Mouse (Mus musculus) kidney, adult 2 months (tissue): ENCODE results near the gene Csgalnact2. TPM values are rescaled to one million over a fixed set of nuclear protein-coding genes. Genes with fewer than 3 reads are reported as not detected.
A peak's percentile ranks its signal among the peaks of the same experiment; 100 is the strongest.

Source experiments
- DNase-seq: peaks from one replicate; pipeline ENCODE4 v3.0.0; 2021
- H3K27ac ChIP-seq: fragments of 200-500 bp; 2 replicates; pipeline ENCODE4 v1.5.1; 2012; ENCODE audit warnings: low read depth, low read length, control low read depth, inconsistent platforms; ENCODE audit not compliant: insufficient read depth
- H3K27me3 ChIP-seq: fragments of 200-500 bp; replicated peaks from 2 replicates; pipeline ENCODE4 v1.6.1; 2012; ENCODE audit warnings: mild to moderate bottlenecking, moderate library complexity, low read length, inconsistent platforms; ENCODE audit not compliant: control insufficient read depth, insufficient read depth
- H3K36me3 ChIP-seq: fragments of 200-500 bp; 2 replicates; pipeline ENCODE4 v1.6.1; 2012; ENCODE audit warnings: mild to moderate bottlenecking, moderate library complexity, low read length, inconsistent platforms; ENCODE audit not compliant: control insufficient read depth, insufficient read depth
- H3K4me1 ChIP-seq: fragments of 200-500 bp; 2 replicates; pipeline ENCODE4 v1.6.1; 2011; ENCODE audit warnings: low read length; ENCODE audit not compliant: control insufficient read depth, insufficient read depth
- H3K4me3 ChIP-seq: fragments of 200-500 bp; 2 replicates; pipeline ENCODE4 v1.5.1; 2011; ENCODE audit warnings: mild to moderate bottlenecking, low read depth, low read length, control low read depth; ENCODE audit not compliant: insufficient read depth
- CTCF ChIP-seq: fragments of 200-500 bp; conservative IDR thresholded peaks from 2 replicates; pipeline ENCODE4 v1.5.1; 2011; ENCODE audit warnings: low read depth, mild to moderate bottlenecking, control low read depth, low read length, moderate library complexity, mixed read lengths; ENCODE audit not compliant: insufficient read depth, insufficient read length
- POLR2A ChIP-seq: fragments of 200-500 bp; IDR thresholded peaks from one replicate; pipeline ENCODE4 v1.6.1; 2011; ENCODE audit warnings: low read depth, low read length, control low read depth
- WGBS: fragments of 180-500 bp; shearing (Covaris S2); methylation state at CpG from one replicate; pipeline ENCODE4 v1.1.7; 2018; 5-methylcytosine and 5-hydroxymethylcytosine counted together
- polyA plus RNA-seq: library from polyadenylated mRNA; depleted of rRNA; stranded (reverse); fragments of >200 nt; gene quantifications from 2 replicates; pipeline ENCODE4 v1.2.3, GENCODE M21; 2012; rRNA removed

The Csgalnact2 gene
- polyA plus RNA-seq, 1 experiment = 4.7 TPM

DNA sequence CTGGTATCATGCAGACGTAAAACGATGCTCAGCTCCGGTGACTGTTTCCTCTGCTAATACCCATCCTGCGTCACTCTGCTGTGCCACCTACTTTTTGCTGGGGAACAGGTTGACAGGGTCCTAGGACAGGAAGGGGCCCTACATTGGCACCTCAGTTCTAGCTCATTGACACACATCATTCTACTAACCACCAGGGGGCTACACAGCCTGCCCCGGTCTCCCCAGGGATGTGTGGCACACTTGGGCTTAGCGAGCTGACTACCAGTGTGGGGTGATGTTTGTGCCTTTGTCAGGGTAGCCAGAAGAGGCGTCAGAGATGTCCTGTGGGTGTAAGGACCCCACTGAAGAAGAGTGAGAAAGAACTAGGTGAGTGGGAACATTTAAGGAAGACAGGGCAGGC lies 71.2 kb downstream of the Csgalnact2 start:
- WGBS = 74% methylated on average over 7 of the region's 7 CpGs
- no peak overlapping the region for H3K27ac ChIP-seq
- H3K4me3 ChIP-seq = no peak overlapping the region
- DNase-seq = no peak
- no peaks in the 10 kb centered on the region for H3K36me3 ChIP-seq
- no peaks in the 10 kb centered on the region for H3K27me3 ChIP-seq
- TF ChIP-seq CTCF (no peak), POLR2A (no peak)
- H3K4me1 ChIP-seq = no peaks in the 10 kb centered on the region

DNA sequence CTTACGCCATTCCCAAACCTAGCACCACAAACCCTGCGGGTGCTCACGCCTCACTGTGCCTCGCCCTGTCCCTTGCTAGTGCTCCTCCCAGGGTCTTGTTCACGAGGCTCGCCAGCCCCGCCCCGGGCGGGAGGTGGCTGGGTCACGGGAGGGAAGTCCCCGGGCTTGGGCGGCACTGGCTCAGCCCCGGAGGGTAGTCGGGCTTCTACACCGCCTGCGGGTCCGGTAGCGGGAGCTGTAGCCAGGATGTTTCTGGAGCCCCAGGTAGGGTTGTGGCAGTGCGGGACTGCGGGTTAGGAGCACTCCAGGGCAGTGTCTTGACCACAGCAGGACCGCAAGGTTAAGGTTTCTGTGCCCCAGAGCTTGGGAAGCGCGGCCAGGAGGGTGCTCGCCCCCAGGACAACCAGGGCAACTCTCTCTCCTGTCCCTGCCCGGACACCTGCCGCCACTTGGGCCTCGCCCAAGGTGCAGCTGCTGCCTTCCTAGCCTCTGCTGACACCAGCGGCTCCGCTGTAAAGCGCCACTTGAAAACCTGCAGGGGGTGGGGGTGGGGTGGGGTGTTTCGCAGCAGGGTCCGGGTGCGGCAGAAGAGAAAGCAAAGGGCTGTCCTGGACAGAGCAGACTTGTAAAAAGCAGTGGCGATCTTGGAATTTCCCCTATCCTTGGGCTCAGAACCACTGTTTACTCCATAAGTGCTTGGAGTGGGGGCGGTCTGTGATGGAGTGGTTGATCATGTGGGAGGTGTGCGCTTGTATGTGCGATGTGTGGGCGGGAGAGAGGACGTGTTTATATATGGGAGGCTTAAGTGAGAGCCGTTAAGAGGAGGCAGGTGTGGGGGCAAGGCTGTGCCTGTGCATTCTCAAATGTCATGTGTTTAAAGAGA lies 72.5 kb downstream of the Csgalnact2 start:
- DNase-seq = peak; percentile 20
- H3K27ac ChIP-seq = no peak overlapping the region
- H3K36me3 ChIP-seq = no peaks in the 10 kb centered on the region
- H3K4me1 ChIP-seq = no peaks in the 10 kb centered on the region
- peak overlapping the region; percentile 49 for H3K4me3 ChIP-seq
- 2% methylated on average over 40 of the region's 40 CpGs for WGBS
- TF ChIP-seq CTCF = no peak
- no peak for TF ChIP-seq POLR2A
- H3K27me3 ChIP-seq = no peaks in the 10 kb centered on the region

DNA sequence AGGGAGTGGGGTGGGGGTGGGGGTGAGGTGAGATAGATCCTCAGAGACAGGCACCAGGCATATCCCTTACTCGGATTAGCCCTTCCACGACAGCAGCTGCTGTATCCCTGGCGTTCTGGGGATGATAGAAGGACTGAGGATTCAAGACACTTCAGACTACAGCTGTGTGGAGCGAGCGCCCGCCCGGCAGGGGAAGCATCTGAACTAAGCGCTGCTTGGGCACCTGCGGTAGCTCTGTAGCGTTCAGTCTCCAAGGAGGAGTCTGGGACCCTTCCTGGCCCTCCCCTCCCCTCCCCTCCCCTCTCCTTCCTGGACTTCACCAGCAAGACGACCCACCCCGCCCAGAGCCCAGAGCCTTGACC lies 73.1 kb downstream of the Csgalnact2 start:
- H3K27me3 ChIP-seq = no peaks in the 10 kb centered on the region
- DNase-seq = no peak
- no peaks in the 10 kb centered on the region for H3K36me3 ChIP-seq
- H3K4me3 ChIP-seq = peak overlapping the region; percentile 49
- 2% methylated on average over 12 of the region's 12 CpGs for WGBS
- no peaks in the 10 kb centered on the region for H3K4me1 ChIP-seq
- H3K27ac ChIP-seq = no peak overlapping the region
- TF ChIP-seq CTCF (no peak), POLR2A (no peak)

DNA sequence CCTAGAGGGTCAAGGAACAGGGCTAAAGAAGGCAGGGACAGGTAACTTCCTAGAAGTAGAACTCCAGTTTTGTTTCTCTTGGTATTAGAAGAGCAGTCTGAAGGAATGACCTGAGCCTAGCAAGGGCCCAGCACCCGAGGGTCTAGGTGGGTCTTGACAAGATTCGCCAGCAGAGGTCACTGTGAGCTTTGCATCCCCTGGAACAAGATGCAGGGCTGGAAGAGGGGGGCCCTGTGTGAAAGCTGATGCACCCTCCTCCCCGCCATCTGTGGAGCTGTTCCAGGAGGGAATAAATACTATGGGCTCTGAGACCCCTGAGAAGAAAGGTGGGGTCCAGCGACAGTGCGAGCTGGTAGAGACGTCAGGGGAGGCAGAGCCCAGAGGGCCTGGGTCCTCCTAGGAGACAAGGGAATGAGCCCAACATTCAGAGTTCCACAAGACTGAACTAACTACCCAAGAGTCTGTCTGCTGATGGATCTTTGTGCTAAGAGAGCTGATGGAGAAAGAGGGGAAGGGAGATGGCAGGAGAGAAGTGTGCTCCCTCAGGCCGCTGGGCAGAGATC lies 73.9 kb downstream of the Csgalnact2 start:
- no peak for TF ChIP-seq POLR2A
- peak; percentile 38; the same call in 1 of the 2 replicates for TF ChIP-seq CTCF
- Histone ChIP-seq H3K27ac (no peak overlapping the region), H3K4me1 (no peaks in the 10 kb centered on the region), H3K27me3 (no peaks in the 10 kb centered on the region), H3K4me3 (no peak overlapping the region), H3K36me3 (no peaks in the 10 kb centered on the region)
- 21% methylated on average over 7 of the region's 7 CpGs for WGBS
- peak; percentile 22 for DNase-seq

DNA sequence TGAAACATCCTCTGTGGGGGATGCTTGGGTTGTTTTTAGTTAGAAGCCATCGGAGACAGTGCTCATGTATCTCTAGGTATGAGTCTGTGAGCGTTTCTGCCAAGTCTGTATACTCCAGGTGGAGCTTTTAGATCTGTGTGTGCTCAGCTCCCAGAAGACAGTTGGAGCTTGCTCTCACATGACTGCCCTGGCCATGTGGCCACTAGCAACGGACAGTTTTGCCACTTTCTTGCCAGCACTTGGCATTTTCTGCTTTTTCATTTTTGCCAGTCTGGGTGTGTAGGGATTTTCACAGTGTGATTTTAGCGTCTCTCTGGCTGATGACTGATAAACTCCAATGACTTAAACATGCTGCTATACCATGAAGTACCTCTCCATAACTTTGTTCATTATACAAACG lies 75.7 kb downstream of the Csgalnact2 start:
- Histone ChIP-seq H3K27me3 (no peaks in the 10 kb centered on the region), H3K4me1 (no peaks in the 10 kb centered on the region), H3K36me3 (no peaks in the 10 kb centered on the region), H3K27ac (no peak overlapping the region), H3K4me3 (no peak overlapping the region)
- 69% methylated on average over 5 of the region's 5 CpGs for whole genome bisulfite sequencing
- DNase-seq = no peak
- no peak for TF ChIP-seq POLR2A
- TF ChIP-seq CTCF = no peak

DNA sequence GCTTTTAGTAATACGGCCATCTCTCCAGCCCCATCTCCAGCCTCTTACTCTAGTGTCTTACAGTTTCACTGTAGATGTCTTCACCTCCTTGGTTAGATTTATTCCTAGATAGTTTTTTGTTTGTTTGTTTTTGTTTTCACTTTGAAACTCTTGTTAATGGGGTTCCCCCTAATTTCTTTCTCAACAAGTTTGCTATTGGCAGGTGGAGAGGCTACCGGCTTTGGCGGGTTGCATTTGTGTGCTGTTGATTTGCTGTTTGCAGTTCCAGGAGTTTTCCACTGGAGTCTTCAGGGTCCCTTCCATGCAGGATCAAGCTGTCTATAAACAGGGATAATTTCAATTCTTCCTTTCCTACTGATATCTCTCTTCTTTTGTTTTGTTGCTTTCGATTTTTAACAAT lies 77.7 kb downstream of the Csgalnact2 start:
- TF ChIP-seq CTCF (no peak), POLR2A (no peak)
- no peak for DNase-seq
- Histone ChIP-seq H3K36me3 (no peaks in the 10 kb centered on the region), H3K27ac (no peak overlapping the region), H3K4me1 (no peaks in the 10 kb centered on the region), H3K4me3 (no peak overlapping the region), H3K27me3 (no peaks in the 10 kb centered on the region)
- 90% methylated on average over 4 of the region's 4 CpGs for WGBS

Other genes starting within 250 kb of the Csgalnact2 start
- 98.5 and 142 TPM in 2 replicates for gene Hnrnpf, start 238.8 kb downstream of the Csgalnact2 start, polyA plus RNA-seq
- gene Fxyd4, start 201.4 kb downstream of the Csgalnact2 start, polyA plus RNA-seq = 196 and 213 TPM in 2 replicates
- 0.36 and 0.52 TPM in 2 replicates for gene Rasgef1a, start 127.7 kb downstream of the Csgalnact2 start, polyA plus RNA-seq
- gene Ret, start 58.6 kb upstream of the Csgalnact2 start, polyA plus RNA-seq = 0.57 and 0.95 TPM in 2 replicates